Comparison of ENCODE assay signal across 12 mouse cellular contexts in genomic region chr8:120530954-120531656, GRCm38 (mm10). TPM values are rescaled to one million over a fixed set of nuclear protein-coding genes. Genes with fewer than 3 reads are reported as not detected.
DNase-seq lines count a peak whose midpoint lies in the region; ATAC-seq and TF ChIP-seq lines count a peak whose summit lies in the region.
"Had no signal": no experiment of that assay in that cellular context is flagged by ENCODE, and none has a peak within 500 bp of the region (broad histone marks: within the 10 kb centered on the region; RNA-seq: fewer than 3 reads in every experiment).

No protein-coding gene starts in this region.

- peaks cover 85% of the 10 kb centered on the region for H3K4me1 ChIP-seq in heart, embryonic 13.5 days
- peaks cover 66% of the 10 kb centered on the region for H3K4me1 ChIP-seq in stomach, embryonic 16.5 days (ENCODE audit: control insufficient read depth, insufficient read depth, low read length)
- peaks cover 8% of the 10 kb centered on the region; the same call in 1 of the 2 replicates for H3K4me1 ChIP-seq in stomach, postnatal 0 days (replicated peaks; ENCODE audit: control insufficient read depth, insufficient read depth)
- H3K4me1 ChIP-seq in hindbrain, embryonic 16.5 days (ENCODE audit: control insufficient read depth, insufficient read depth, low read depth, low read length): peaks cover 61% of the 10 kb centered on the region
- H3K4me1 ChIP-seq in thymus, adult 2 months (replicated peaks; ENCODE audit: control insufficient read depth, insufficient read depth, low read length): peaks cover 73% of the 10 kb centered on the region

- DNase-seq in heart, postnatal 4 days: no peak
- DNase-seq in stomach, postnatal 0 days (ENCODE audit: low spot score): no peak
- DNase-seq in T-cell, adult 2 months (ENCODE audit: low spot score): no peak
- no peak for DNase-seq in thymus, adult 2 months

- no peak for ATAC-seq in heart, embryonic 13.5 days (ENCODE audit: extremely low read depth, insufficient number of reproducible peaks, low FRiP score, low TSS enrichment)
- ATAC-seq in stomach, embryonic 16.5 days (ENCODE audit: insufficient read depth, low FRiP score): no peak
- ATAC-seq in stomach, postnatal 0 days (ENCODE audit: low FRiP score, low TSS enrichment): no peak
- no peak for ATAC-seq in hindbrain, embryonic 16.5 days
- no peak for ATAC-seq in erythroblast, adult 5-6 weeks (replicated peaks; ENCODE audit: low FRiP score, poor library complexity, severe bottlenecking)
- ATAC-seq: activated CD4-positive, CD25-positive, alpha-beta regulatory T cell, adult 4 months; inflammation-experienced regulatory T-cells, adult 6 months had no signal

- H3K4me3 ChIP-seq in heart, embryonic 13.5 days: no peak overlapping the region
- H3K4me3 ChIP-seq in stomach, embryonic 16.5 days (replicated peaks; ENCODE audit: low read length): no peak overlapping the region
- no peak overlapping the region for H3K4me3 ChIP-seq in stomach, postnatal 0 days (ENCODE audit: low read depth, low read length)
- no peak overlapping the region for H3K4me3 ChIP-seq in hindbrain, embryonic 16.5 days (ENCODE audit: low read length)
- H3K4me3 ChIP-seq in thymus, adult 2 months (ENCODE audit: control insufficient read depth, insufficient read depth, low read length): no peak overlapping the region
- H3K4me3 ChIP-seq: limb, embryonic 15.5 days; stomach, embryonic 15.5 days had no signal

- TF ChIP-seq POLR2A in thymus, adult 2 months (IDR thresholded peaks at IDR 0.05; ENCODE audit: control insufficient read depth, extremely low read depth, insufficient read depth, low read length, poor library complexity): no peak

- H3K9me3 ChIP-seq in heart, embryonic 13.5 days: no peaks in the 10 kb centered on the region
- H3K9me3 ChIP-seq in stomach, embryonic 16.5 days (replicated peaks; ENCODE audit: control insufficient read depth, low read length): no peaks in the 10 kb centered on the region
- H3K9me3 ChIP-seq in stomach, postnatal 0 days (ENCODE audit: control insufficient read depth, low read length): no peaks in the 10 kb centered on the region
- no peaks in the 10 kb centered on the region for H3K9me3 ChIP-seq in hindbrain, embryonic 16.5 days (ENCODE audit: control insufficient read depth, low read length)
- H3K9me3 ChIP-seq: limb, embryonic 15.5 days; stomach, embryonic 15.5 days had no signal

- peak overlapping the region; percentile 93 for H3K27ac ChIP-seq in heart, embryonic 13.5 days (replicated peaks)
- H3K27ac ChIP-seq in stomach, embryonic 16.5 days (ENCODE audit: low read length): peak overlapping the region; percentile 14; the same call in 1 of the 2 replicates
- no peak overlapping the region for H3K27ac ChIP-seq in stomach, postnatal 0 days (replicated peaks)
- H3K27ac ChIP-seq in hindbrain, embryonic 16.5 days (ENCODE audit: low read depth, low read length): peak overlapping the region; percentile 18; the same call in 1 of the 2 replicates
- H3K27ac ChIP-seq in thymus, adult 2 months (ENCODE audit: control insufficient read depth, insufficient read depth, low read length): no peak overlapping the region

- TF ChIP-seq CTCF in stomach, postnatal 0 days (IDR thresholded peaks at IDR 0.05; ENCODE audit: low read depth): no peak
- no peak for TF ChIP-seq CTCF in thymus, adult 2 months (IDR thresholded peaks at IDR 0.05; ENCODE audit: borderline replicate concordance, control insufficient read depth, extremely low read depth, insufficient read depth, low read length, poor library complexity)

- H3K27me3 ChIP-seq in heart, embryonic 13.5 days (replicated peaks): 0 out of 2 replicates have a peak, but pooled peaks cover 3% of the 10 kb centered on the region
- H3K27me3 ChIP-seq in stomach, embryonic 16.5 days (ENCODE audit: control insufficient read depth, insufficient read depth, low read length): no peaks in the 10 kb centered on the region
- H3K27me3 ChIP-seq in stomach, postnatal 0 days (ENCODE audit: control insufficient read depth, insufficient read depth, low read length): no peaks in the 10 kb centered on the region
- H3K27me3 ChIP-seq in hindbrain, embryonic 16.5 days (replicated peaks; ENCODE audit: control insufficient read depth, insufficient read depth, low read length): no peaks in the 10 kb centered on the region
- no peaks in the 10 kb centered on the region for H3K27me3 ChIP-seq in thymus, adult 2 months (ENCODE audit: control insufficient read depth, insufficient read depth, low read length)
- H3K27me3 ChIP-seq: stomach, embryonic 15.5 days had no signal

- no peaks in the 10 kb centered on the region for H3K36me3 ChIP-seq in heart, embryonic 13.5 days
- H3K36me3 ChIP-seq in stomach, embryonic 16.5 days (ENCODE audit: control insufficient read depth, insufficient read depth, low read length): no peaks in the 10 kb centered on the region
- H3K36me3 ChIP-seq in stomach, postnatal 0 days (ENCODE audit: control insufficient read depth, insufficient read depth, low read length): no peaks in the 10 kb centered on the region
- no peaks in the 10 kb centered on the region for H3K36me3 ChIP-seq in hindbrain, embryonic 16.5 days (ENCODE audit: control insufficient read depth, insufficient read depth, low read length)
- no peaks in the 10 kb centered on the region for H3K36me3 ChIP-seq in thymus, adult 2 months (ENCODE audit: control insufficient read depth, insufficient read depth, low read length)
- H3K36me3 ChIP-seq: limb, embryonic 15.5 days; stomach, embryonic 15.5 days had no signal

- WGBS in heart, embryonic 13.5 days: 48% methylated on average over 15 of the region's 16 CpGs
- WGBS in stomach, embryonic 16.5 days: 66% methylated on average over 16 of the region's 16 CpGs
- 65% methylated on average over 15 of the region's 16 CpGs for WGBS in stomach, postnatal 0 days
- 55% methylated on average over 16 of the region's 16 CpGs for WGBS in hindbrain, embryonic 16.5 days
- WGBS in thymus, adult 2 months: 62% methylated on average over 16 of the region's 16 CpGs

- peak overlapping the region; percentile 18; the same call in 1 of the 2 replicates for H3K4me2 ChIP-seq in heart, embryonic 13.5 days
- H3K4me2 ChIP-seq in stomach, embryonic 16.5 days (ENCODE audit: low read depth, low read length): no peak overlapping the region
- H3K4me2 ChIP-seq in stomach, postnatal 0 days (replicated peaks; ENCODE audit: low read depth): no peak overlapping the region
- H3K4me2 ChIP-seq in hindbrain, embryonic 16.5 days (ENCODE audit: low read length): no peak overlapping the region

- peak overlapping the region; percentile 65; the same call in 1 of the 2 replicates for H3K9ac ChIP-seq in heart, embryonic 13.5 days
- peak overlapping the region; percentile 18; the same call in 1 of the 2 replicates for H3K9ac ChIP-seq in stomach, embryonic 16.5 days (ENCODE audit: low read length)
- H3K9ac ChIP-seq in stomach, postnatal 0 days (ENCODE audit: low read length): no peak overlapping the region
- H3K9ac ChIP-seq in hindbrain, embryonic 16.5 days (ENCODE audit: low read depth, low read length): no peak overlapping the region
- H3K9ac ChIP-seq: limb, embryonic 15.5 days; stomach, embryonic 15.5 days had no signal

- TF ChIP-seq EP300 in stomach, postnatal 0 days (optimal IDR thresholded peaks at IDR 0.05): no peak

RNA-seq across cellular contexts. Expression of gene Gins2, which starts 58.0 kb away (rescaled TPM):
- polyA plus RNA-seq in heart, embryonic 13.5 days (2015; fragmentation: Nextera tagmentation; extraction: Ambion mirVana): 79.8 and 80.4 TPM in 2 replicates
- 10 to 100 TPM; 42.0 to 43.2 TPM for total RNA-seq in heart, postnatal 4 days (2021)
- 76.4 and 76.5 TPM in 2 replicates for polyA plus RNA-seq in stomach, embryonic 16.5 days (2015; fragmentation: Nextera tagmentation; extraction: Ambion mirVana)
- 31.0 and 35.5 TPM in 2 replicates for polyA plus RNA-seq in stomach, postnatal 0 days (2015; fragmentation: Nextera tagmentation; extraction: Ambion mirVana)
- 20.6 and 22.0 TPM in 2 replicates for polyA plus RNA-seq in hindbrain, embryonic 16.5 days (2015; fragmentation: Nextera tagmentation; extraction: Ambion mirVana)
- 13.3 and 32.0 TPM in 2 replicates for total RNA-seq in erythroblast, adult 5-6 weeks (2015; ENCODE audit: low replicate concordance)
- total RNA-seq in erythroblast, adult 5-6 weeks (2017; ENCODE audit: low replicate concordance): 4.3 and 14.3 TPM in 2 replicates
- polyA plus RNA-seq in thymus, adult 2 months (2012; rRNA removed): 48.3 and 69.1 TPM in 2 replicates

Comparison
In these comparisons a context has a peak if more than half of its experiments do, and no peak if none do; other contexts are left out.
1. H3K27ac ChIP-seq: peak in heart, embryonic 13.5 days (single experiment), stomach, embryonic 16.5 days (single experiment) and hindbrain, embryonic 16.5 days (single experiment); none in stomach, postnatal 0 days (single experiment) and thymus, adult 2 months (single experiment).
2. H3K9ac ChIP-seq: peak in heart, embryonic 13.5 days (single experiment) and stomach, embryonic 16.5 days (single experiment); none in stomach, postnatal 0 days (single experiment) and hindbrain, embryonic 16.5 days (single experiment).